Mouse (Mus musculus): ENCODE data around the gene Hoxa1.

The Hoxa1 gene

GRCm38 (mm10) chr6:52189172-52189591 lies 31.1 kb upstream of the Hoxa1 start:
- DNase-seq, result no peak

DNA sequence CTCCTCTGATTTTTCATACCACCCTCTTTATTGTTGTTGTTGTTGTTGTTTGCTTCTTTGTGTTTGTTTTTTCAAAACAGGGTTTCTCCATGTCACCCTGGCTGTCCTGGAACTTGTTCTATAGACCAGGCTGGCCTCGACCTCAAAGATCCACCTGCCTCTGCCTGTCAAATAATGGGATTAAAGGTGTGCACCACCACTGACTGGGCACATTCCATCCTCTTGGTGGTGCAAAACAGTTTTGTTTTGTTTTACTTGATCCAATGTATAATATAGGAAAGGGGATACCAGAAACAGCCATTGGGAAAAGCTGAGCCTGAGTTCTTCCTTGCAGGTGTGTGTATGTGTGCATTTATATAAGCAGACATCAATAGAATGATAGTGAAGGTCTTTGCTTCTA lies 28.4 kb upstream of the Hoxa1 start:
- DNase-seq, result no peak

- DNase-seq, result no peak
Measured at GRCm38 (mm10) chr6:52185834-52186233, 27.7 kb upstream of the Hoxa1 start.

- no peak for DNase-seq
Measured at GRCm38 (mm10) chr6:52185222-52185621, 27.1 kb upstream of the Hoxa1 start.

- DNase-seq, result no peak
Measured at GRCm38 (mm10) chr6:52184668-52185067, 26.6 kb upstream of the Hoxa1 start.

DNA sequence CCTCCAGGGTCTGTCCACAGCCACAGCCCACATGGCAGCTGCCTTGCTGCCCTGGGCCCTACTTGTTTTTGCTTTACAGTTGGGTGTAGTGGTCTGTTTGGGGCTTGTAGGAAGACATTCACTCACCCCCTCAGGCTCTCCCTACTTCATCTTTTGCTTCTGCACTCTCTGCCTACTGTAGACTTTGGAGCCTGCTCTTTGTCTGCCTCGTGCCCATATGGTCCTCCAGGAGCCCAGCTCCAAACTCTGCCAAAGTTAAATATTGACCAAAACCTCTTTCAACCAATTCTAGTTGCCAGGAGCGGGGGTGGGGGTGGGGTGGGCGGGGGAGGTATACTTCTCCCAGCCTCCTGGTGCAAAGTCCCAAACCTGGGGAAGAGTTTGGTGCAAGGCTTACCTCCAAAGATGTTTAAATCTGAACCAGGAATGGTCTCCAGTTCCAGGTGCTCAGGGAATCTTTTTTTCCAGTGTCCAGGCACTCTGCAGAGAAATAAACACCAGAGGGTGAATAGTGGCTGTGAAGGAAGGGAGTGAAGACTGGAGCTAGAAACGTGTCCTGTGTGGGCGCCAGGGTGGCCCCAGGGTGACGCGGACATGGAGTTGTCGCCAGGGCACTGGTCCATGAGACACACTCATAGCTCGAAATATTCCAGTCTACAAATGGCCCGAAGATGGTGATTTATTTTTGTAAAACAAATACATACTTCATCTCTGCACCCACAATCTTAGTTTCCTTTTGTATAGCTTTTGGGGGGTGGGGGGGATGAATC lies 25.4 kb upstream of the Hoxa1 start:
- no peak for DNase-seq

GRCm38 (mm10) chr6:52182793-52183192 lies 24.7 kb upstream of the Hoxa1 start:
- no peak for DNase-seq

DNA sequence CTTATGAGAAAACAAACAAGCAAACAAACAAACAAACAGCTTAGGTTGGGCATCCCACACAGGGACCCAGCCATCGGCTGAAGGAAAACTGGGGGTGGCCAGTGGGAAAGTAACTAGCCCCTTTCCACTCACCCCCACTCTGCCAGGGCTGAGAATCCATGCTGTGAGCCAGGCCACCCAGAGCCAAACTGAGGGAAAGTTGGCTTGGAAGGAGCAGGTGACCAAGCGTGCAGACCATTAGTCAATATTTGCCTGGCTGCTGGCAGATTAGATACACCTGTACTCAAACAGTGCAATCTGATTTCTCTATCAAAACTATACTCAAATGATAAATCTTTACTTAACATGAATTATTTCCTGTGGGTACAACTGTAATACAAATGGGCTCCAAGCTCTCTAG lies 23.9 kb upstream of the Hoxa1 start:
- no peak for DNase-seq

DNA sequence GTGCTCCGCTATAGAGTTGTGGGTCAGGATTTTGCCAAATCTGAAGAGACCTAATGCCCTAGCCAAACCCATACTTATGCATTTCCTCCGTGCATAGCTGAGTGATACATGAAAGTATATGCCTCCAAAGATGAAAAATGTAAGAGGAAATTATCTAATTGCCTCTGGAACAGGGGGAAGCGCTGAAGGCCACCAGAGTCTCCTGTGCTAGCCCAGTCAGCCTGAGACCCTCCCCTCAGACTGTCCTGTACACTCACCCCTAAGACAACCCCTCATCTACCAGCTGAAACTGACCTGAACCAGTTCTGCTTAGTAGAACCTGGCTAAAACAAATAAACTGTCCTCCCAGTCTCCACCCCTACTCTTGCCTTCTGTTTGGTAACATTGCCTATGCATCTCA lies 22.6 kb upstream of the Hoxa1 start:
- no peak for DNase-seq

- DNase-seq, result no peak
Measured at GRCm38 (mm10) chr6:52180213-52180710, 22.1 kb upstream of the Hoxa1 start.

- DNase-seq, result no peak
Measured at GRCm38 (mm10) chr6:52179690-52180089, 21.6 kb upstream of the Hoxa1 start.

- no peak for DNase-seq
Measured at GRCm38 (mm10) chr6:52178918-52179665, 21.0 kb upstream of the Hoxa1 start.

DNA sequence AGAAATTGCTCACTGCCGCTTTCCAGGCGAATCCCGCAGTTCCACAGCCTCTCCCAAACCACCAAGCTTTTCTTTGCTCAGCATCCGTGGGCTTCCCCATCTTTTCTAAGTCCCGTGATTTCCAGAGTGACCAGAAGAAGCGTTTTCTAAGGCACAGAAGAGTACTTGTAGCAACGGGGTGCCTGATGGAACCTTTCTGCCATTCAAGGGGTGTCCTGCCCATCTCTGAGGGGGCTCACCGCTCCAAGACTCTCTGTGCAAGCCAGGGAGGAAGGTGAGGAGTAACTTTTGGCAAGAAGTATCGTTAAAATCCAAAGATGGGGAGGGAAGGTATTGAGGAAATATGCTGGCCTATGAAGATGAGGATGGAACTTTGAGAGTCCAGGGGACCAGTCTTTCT lies 19.7 kb upstream of the Hoxa1 start:
- DNase-seq, result no peak

GRCm38 (mm10) chr6:52177061-52177735 lies 19.1 kb upstream of the Hoxa1 start, which contains the start of gene 5730596B20Rik:
Gene 5730596B20Rik (plus strand): TSS chr6:52177498.
- no peak for DNase-seq

GRCm38 (mm10) chr6:52176391-52176790 lies 18.3 kb upstream of the Hoxa1 start:
- DNase-seq, result no peak

GRCm38 (mm10) chr6:52175864-52176263 lies 17.7 kb upstream of the Hoxa1 start:
- DNase-seq, result no peak

DNA sequence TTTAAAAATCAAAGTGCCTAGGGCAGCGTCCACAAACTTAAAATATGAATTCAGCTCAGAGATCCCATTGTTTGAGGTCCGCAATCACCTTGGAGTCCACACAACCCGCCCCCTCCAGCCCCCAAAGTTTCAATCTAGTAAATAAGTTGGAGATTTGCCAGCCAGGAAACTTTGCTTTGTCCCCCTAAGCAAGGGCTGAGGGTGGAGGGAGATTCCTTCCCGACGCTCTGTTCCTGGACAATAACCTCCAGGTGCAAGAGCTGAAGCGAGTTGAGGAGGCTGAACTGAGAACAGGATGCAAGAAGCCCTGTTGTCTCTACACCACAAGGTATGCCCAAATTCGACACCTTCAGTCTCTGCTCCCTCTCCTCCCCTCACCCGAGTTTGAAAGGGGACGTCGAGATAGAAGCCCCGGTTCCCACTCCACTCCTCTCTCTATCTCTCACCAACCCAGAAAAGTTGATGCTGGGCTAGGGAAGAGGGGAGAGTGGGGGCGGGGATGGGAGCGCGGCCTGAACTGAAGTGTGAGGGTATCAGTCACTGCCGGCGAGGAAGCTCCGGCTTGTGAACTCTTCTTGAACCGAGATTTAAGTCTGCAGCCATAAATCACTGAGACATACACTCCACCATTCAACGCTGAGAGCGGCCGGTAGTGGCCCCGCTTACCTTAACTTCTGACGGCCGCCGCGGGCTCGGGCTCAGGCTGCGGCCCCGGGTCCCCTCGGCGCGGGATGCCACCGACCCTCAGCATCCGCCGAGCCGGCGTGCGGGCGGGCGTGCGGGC lies 17.0 kb upstream of the Hoxa1 start:
- no peak for DNase-seq

DNA sequence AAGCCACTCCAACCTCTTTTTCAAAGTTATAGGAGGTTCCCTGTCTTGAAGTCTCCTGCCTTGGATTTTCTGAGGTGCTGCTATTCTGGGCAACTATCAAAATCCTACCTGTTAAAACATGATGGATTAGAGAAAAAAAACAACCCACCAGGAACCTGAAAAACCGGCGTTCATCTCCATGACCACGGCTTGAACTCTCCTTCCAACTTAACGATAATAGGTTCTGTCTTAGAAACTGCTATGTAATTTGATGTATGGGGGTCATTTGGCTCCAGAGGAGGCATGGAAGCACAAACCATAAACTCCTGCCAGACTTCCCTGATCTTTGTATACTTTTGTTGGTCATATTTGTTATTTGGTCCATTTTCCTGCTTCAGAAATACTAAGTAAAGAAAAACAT lies 15.5 kb upstream of the Hoxa1 start:
- DNase-seq, result no peak

- no peak for DNase-seq
Measured at GRCm38 (mm10) chr6:52172501-52172900, 14.4 kb upstream of the Hoxa1 start.

- no peak for DNase-seq
Measured at GRCm38 (mm10) chr6:52171938-52172337, 13.8 kb upstream of the Hoxa1 start.

DNA sequence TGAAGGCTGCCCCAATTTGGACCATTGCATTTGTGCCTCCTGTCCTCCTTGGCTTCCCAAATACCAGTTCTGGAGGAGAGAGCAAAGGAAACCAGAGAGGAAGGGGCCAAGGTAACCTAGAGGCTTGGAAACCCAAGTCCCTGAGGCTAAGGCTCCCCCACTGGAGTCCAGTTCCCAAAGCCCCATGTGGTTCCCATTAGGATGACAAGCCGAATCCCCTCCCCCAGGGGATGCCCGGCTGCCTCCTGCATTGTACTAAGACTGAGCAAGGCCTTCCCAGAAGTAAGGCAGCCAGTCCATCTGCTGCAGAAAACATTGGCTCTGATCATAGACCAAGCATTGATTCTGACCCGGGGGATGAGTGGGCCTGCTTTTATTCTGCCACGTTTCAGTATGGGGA lies 13.2 kb upstream of the Hoxa1 start:
- DNase-seq, result no peak

GRCm38 (mm10) chr6:52170898-52171223 lies 12.7 kb upstream of the Hoxa1 start:
- DNase-seq, result no peak

Measured in right cerebral cortex, adult 18-20 months (tissue).